Mouse (Mus musculus): ENCODE results near the gene Sgms2. TPM values are rescaled to one million over a fixed set of nuclear protein-coding genes. Genes with fewer than 3 reads are reported as not detected.

The Sgms2 gene
- total RNA-seq (2014; rRNA removed) (1.1 and 4.4 TPM in 2 replicates), polyA plus RNA-seq (2015; fragmentation: Nextera tagmentation; extraction: Ambion mirVana) (0.72 and 2.1 TPM in 2 replicates)

- no peak for ATAC-seq
- TF ChIP-seq CTCF (IDR thresholded peaks at IDR 0.05; ENCODE audit: low read depth): no peak
- no peak within 1 kb of the TSS for H3K27ac ChIP-seq (ENCODE audit: low read depth, low read length)
Observed at GRCm38 (mm10) chr3:131491361-131491925, at the start of gene Sgms2. Gene Sgms2 (minus strand): TSS chr3:131491411.

GRCm38 (mm10) chr3:131525229-131525628, 34.0 kb upstream of the Sgms2 start:
- no peak overlapping the region for H3K4me2 ChIP-seq (ENCODE audit: low read depth)
- H3K27ac ChIP-seq (ENCODE audit: low read depth, low read length): no peak overlapping the region
- H3K36me3 ChIP-seq (ENCODE audit: insufficient read depth): no peaks in the 10 kb centered on the region
- no peaks in the 10 kb centered on the region for H3K9me3 ChIP-seq (ENCODE audit: low read length)
- no peak overlapping the region for H3K9ac ChIP-seq
- WGBS: 88% methylated on average over 3 of the region's 3 CpGs
- DNase-seq (no peak), ATAC-seq (no peak)
- no peaks in the 10 kb centered on the region for H3K4me1 ChIP-seq (ENCODE audit: insufficient read depth)
- TF ChIP-seq CTCF (IDR thresholded peaks at IDR 0.05; ENCODE audit: low read depth): no peak
- H3K27me3 ChIP-seq (ENCODE audit: insufficient read depth, low read length): no peaks in the 10 kb centered on the region
- H3K4me3 ChIP-seq (ENCODE audit: low read depth, low read length): no peak overlapping the region

More at GRCm38 (mm10) chr3:131491361-131491925, at the start of gene Sgms2:
- DNase-seq: no peak
- Histone ChIP-seq H3K36me3 (ENCODE audit: insufficient read depth) (no peaks in the 10 kb centered on the region), H3K27me3 (ENCODE audit: insufficient read depth, low read length) (peaks cover 19% of the 10 kb centered on the region), H3K9ac (peak within 1 kb of the TSS; percentile 51), H3K4me2 (ENCODE audit: low read depth) (peak within 1 kb of the TSS; percentile 98), H3K4me1 (ENCODE audit: insufficient read depth) (0 out of 2 replicates have a peak, but pooled peaks cover 7% of the 10 kb centered on the region), H3K9me3 (ENCODE audit: low read length) (no peaks in the 10 kb centered on the region), H3K4me3 (ENCODE audit: low read depth, low read length) (peak within 1 kb of the TSS; percentile 76)
- 93% methylated on average over 2 of the region's 2 CpGs for WGBS

- peak; percentile 62 for DNase-seq
- TF ChIP-seq CTCF (IDR thresholded peaks at IDR 0.05; ENCODE audit: low read depth): peak; percentile 67
- Histone ChIP-seq H3K9ac (no peak overlapping the region), H3K4me1 (ENCODE audit: insufficient read depth) (no peaks in the 10 kb centered on the region), H3K27me3 (ENCODE audit: insufficient read depth, low read length) (no peaks in the 10 kb centered on the region), H3K9me3 (ENCODE audit: low read length) (no peaks in the 10 kb centered on the region), H3K36me3 (ENCODE audit: insufficient read depth) (no peaks in the 10 kb centered on the region), H3K27ac (ENCODE audit: low read depth, low read length) (no peak overlapping the region), H3K4me2 (ENCODE audit: low read depth) (no peak overlapping the region), H3K4me3 (ENCODE audit: low read depth, low read length) (no peak overlapping the region)
- no peak for ATAC-seq
- WGBS: 19% methylated on average over 11 of the region's 11 CpGs
Observed at GRCm38 (mm10) chr3:131524779-131525178, 33.6 kb upstream of the Sgms2 start.

GRCm38 (mm10) chr3:131524210-131524609, 33.0 kb upstream of the Sgms2 start:
- H3K4me1 ChIP-seq (ENCODE audit: insufficient read depth): no peaks in the 10 kb centered on the region
- H3K9me3 ChIP-seq (ENCODE audit: low read length): no peaks in the 10 kb centered on the region
- H3K36me3 ChIP-seq (ENCODE audit: insufficient read depth): no peaks in the 10 kb centered on the region
- no peak for TF ChIP-seq CTCF (IDR thresholded peaks at IDR 0.05; ENCODE audit: low read depth)
- ATAC-seq (no peak), DNase-seq (no peak)
- no peak overlapping the region for H3K27ac ChIP-seq (ENCODE audit: low read depth, low read length)
- H3K27me3 ChIP-seq (ENCODE audit: insufficient read depth, low read length): no peaks in the 10 kb centered on the region
- H3K4me3 ChIP-seq (ENCODE audit: low read depth, low read length): no peak overlapping the region
- H3K9ac ChIP-seq: no peak overlapping the region
- 74% methylated on average over 5 of the region's 5 CpGs for WGBS
- no peak overlapping the region for H3K4me2 ChIP-seq (ENCODE audit: low read depth)

- ATAC-seq: peak; percentile 66
- 61% methylated on average over 9 of the region's 9 CpGs for WGBS
- no peaks in the 10 kb centered on the region for H3K36me3 ChIP-seq (ENCODE audit: insufficient read depth)
Observed at GRCm38 (mm10) chr3:131523749-131524148, 32.5 kb upstream of the Sgms2 start.

GRCm38 (mm10) chr3:131522243-131522642, 31.0 kb upstream of the Sgms2 start:
- no peak overlapping the region for H3K9ac ChIP-seq
- WGBS: 60% methylated on average over 7 of the region's 7 CpGs
- no peak for ATAC-seq
- DNase-seq: no peak
- H3K9me3 ChIP-seq (ENCODE audit: low read length): no peaks in the 10 kb centered on the region
- no peak overlapping the region for H3K4me3 ChIP-seq (ENCODE audit: low read depth, low read length)
- H3K4me2 ChIP-seq (ENCODE audit: low read depth): no peak overlapping the region
- TF ChIP-seq CTCF (IDR thresholded peaks at IDR 0.05; ENCODE audit: low read depth): no peak
- no peak overlapping the region for H3K27ac ChIP-seq (ENCODE audit: low read depth, low read length)
- no peaks in the 10 kb centered on the region for H3K27me3 ChIP-seq (ENCODE audit: insufficient read depth, low read length)
- no peaks in the 10 kb centered on the region for H3K4me1 ChIP-seq (ENCODE audit: insufficient read depth)
- H3K36me3 ChIP-seq (ENCODE audit: insufficient read depth): no peaks in the 10 kb centered on the region

More at GRCm38 (mm10) chr3:131523749-131524148, 32.5 kb upstream of the Sgms2 start:
- no peak overlapping the region for H3K9ac ChIP-seq
- peak; percentile 12 for DNase-seq
- H3K4me3 ChIP-seq (ENCODE audit: low read depth, low read length): no peak overlapping the region
- H3K4me1 ChIP-seq (ENCODE audit: insufficient read depth): no peaks in the 10 kb centered on the region
- H3K4me2 ChIP-seq (ENCODE audit: low read depth): no peak overlapping the region
- no peaks in the 10 kb centered on the region for H3K27me3 ChIP-seq (ENCODE audit: insufficient read depth, low read length)
- H3K9me3 ChIP-seq (ENCODE audit: low read length): no peaks in the 10 kb centered on the region
- no peak overlapping the region for H3K27ac ChIP-seq (ENCODE audit: low read depth, low read length)
- TF ChIP-seq CTCF (IDR thresholded peaks at IDR 0.05; ENCODE audit: low read depth): no peak

- 49% methylated on average over 4 of the region's 4 CpGs for WGBS
- Histone ChIP-seq H3K9me3 (ENCODE audit: low read length) (no peaks in the 10 kb centered on the region), H3K4me2 (ENCODE audit: low read depth) (no peak overlapping the region), H3K36me3 (ENCODE audit: insufficient read depth) (no peaks in the 10 kb centered on the region), H3K4me3 (ENCODE audit: low read depth, low read length) (no peak overlapping the region), H3K4me1 (ENCODE audit: insufficient read depth) (no peaks in the 10 kb centered on the region), H3K27ac (ENCODE audit: low read depth, low read length) (no peak overlapping the region), H3K9ac (no peak overlapping the region), H3K27me3 (ENCODE audit: insufficient read depth, low read length) (no peaks in the 10 kb centered on the region)
- no peak for TF ChIP-seq CTCF (IDR thresholded peaks at IDR 0.05; ENCODE audit: low read depth)
- ATAC-seq (no peak), DNase-seq (no peak)
Observed at GRCm38 (mm10) chr3:131521206-131521605, 30.0 kb upstream of the Sgms2 start.
